Mouse (Mus musculus) liver, postnatal 0 days (tissue): Measurements from ENCODE around the gene Plcb3.

Experiments used
- CTCF ChIP-seq: sonication (generic); IDR thresholded peaks from 2 replicates; pipeline ENCODE4 v1.5.1; 2016; ENCODE audit warnings: antibody characterized with exemption, low read depth
- EP300 ChIP-seq: IDR thresholded peaks from 2 replicates; pipeline ENCODE4 v1.6.1; 2016; ENCODE audit warnings: antibody characterized with exemption, low read depth, mild to moderate bottlenecking

DNA sequence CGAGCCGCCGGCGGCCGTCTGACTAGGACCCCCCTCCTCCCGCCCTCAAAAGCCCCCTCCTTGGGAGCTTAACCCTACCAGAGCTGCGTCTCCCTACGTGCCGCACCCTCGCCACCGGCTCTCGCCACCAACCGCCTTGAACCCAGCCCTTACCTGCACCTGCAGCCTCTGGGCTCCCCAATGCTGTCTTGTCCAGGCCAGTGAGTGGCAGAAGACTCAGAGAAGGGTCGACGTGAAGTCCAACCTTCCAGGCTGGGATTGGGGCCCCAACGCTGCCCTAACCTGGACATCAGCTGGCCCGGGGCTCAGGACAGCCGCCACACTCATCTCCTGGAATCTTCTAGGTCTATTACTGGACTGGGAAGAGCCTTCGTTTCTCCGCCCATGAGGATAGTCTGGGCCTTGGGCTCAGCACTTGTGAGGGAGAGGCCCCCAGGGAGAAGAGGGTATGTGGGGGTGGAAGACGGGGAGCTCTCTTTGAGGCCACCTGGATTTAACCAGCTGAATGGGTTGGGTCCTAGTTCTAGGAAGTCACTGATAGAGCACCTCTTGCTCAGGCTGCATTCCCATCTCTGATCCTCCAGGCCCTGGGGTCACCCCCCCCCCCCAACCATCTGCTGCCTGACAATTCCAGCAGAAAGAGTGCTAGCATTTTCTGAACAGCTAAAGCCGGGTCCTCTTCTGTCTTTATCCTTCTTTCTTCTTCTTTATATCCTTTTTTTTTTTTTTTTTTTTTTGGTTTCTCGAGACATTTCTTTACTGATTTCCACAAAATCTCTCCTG, 41.9 kb downstream of the Plcb3 start, which contains the start of gene Kcnk4:
- TF ChIP-seq EP300 (no peak), CTCF (no peak)
